Mouse (Mus musculus) hindbrain, postnatal 0 days (tissue): Measurements from ENCODE around the gene Hspg2. TPM values are rescaled to one million over a fixed set of nuclear protein-coding genes. Genes with fewer than 3 reads are reported as not detected.

ENCODE experiments used
- ATAC-seq: fragments of 200-750 bp; cut with Nextera tagmentation; 2 replicates; pipeline ENCODE4 v1.8.0; 2017; ENCODE audit warnings: mild to moderate bottlenecking, moderate TSS enrichment, moderate library complexity
- DNase-seq: peaks from one replicate; pipeline ENCODE4 v3.0.0-alpha.2; 2015; ENCODE audit warnings: low spot score
- H3K27ac ChIP-seq: fragments of 300-500 bp; sonication (generic); 2 replicates; pipeline ENCODE4 v1.5.1; 2014; ENCODE audit warnings: mild to moderate bottlenecking
- H3K27me3 ChIP-seq: fragments of 300-500 bp; sonication (generic); 2 replicates; pipeline ENCODE4 v1.6.1; 2014; ENCODE audit warnings: low read length, mixed read lengths; ENCODE audit not compliant: insufficient read depth
- H3K36me3 ChIP-seq: fragments of 300-500 bp; sonication (generic); 2 replicates; pipeline ENCODE4 v1.6.1; 2014; ENCODE audit warnings: low read length, mixed read lengths; ENCODE audit not compliant: insufficient read depth
- H3K4me1 ChIP-seq: fragments of 300-500 bp; sonication (generic); 2 replicates; pipeline ENCODE4 v1.6.1; 2014; ENCODE audit warnings: antibody characterized with exemption, low read length, mixed read lengths; ENCODE audit not compliant: insufficient read depth
- H3K4me2 ChIP-seq: fragments of 300-500 bp; sonication (generic); 2 replicates; pipeline ENCODE4 v1.6.1; 2014; ENCODE audit warnings: low read depth, mild to moderate bottlenecking, low read length, moderate library complexity, mixed read lengths
- H3K4me3 ChIP-seq: fragments of 300-500 bp; sonication (generic); 2 replicates; pipeline ENCODE4 v1.5.1; 2014; ENCODE audit warnings: low read length
- H3K9ac ChIP-seq: fragments of 300-500 bp; sonication (generic); replicated peaks from 2 replicates; pipeline ENCODE4 v1.6.1; 2014; ENCODE audit warnings: mild to moderate bottlenecking, low read length, moderate library complexity, mixed read lengths
- H3K9me3 ChIP-seq: fragments of 300-500 bp; sonication (generic); 2 replicates; pipeline ENCODE4 v1.6.1; 2016; ENCODE audit warnings: low read length, mixed read lengths
- CTCF ChIP-seq: IDR thresholded peaks from 2 replicates; pipeline ENCODE4 v1.5.1; 2016; ENCODE audit warnings: antibody characterized with exemption, control low read depth, low read depth
- WGBS: fragments of 180-500 bp; shearing (Covaris S2); extraction: QIAGEN DNeasy Blood & Tissue Kit; methylation state at CpG from one replicate; pipeline ENCODE4 v1.1.7; 2014; 5-methylcytosine and 5-hydroxymethylcytosine counted together
- polyA plus RNA-seq: library from polyadenylated mRNA; unstranded; fragments of >200 nt; fragmentation: Nextera tagmentation; extraction: Ambion mirVana; gene quantifications from 2 replicates; pipeline ENCODE4 v1.2.1, GENCODE M21; 2015
- total RNA-seq: library from RNA; depleted of rRNA; stranded (reverse); fragments of >200 nt; gene quantifications from 2 replicates; pipeline ENCODE4 v1.2.3, GENCODE M21; 2014

The Hspg2 gene
- total and polyA plus RNA-seq, 2 experiments from 2014 or later, result 3.7 to 37.8 TPM

DNA sequence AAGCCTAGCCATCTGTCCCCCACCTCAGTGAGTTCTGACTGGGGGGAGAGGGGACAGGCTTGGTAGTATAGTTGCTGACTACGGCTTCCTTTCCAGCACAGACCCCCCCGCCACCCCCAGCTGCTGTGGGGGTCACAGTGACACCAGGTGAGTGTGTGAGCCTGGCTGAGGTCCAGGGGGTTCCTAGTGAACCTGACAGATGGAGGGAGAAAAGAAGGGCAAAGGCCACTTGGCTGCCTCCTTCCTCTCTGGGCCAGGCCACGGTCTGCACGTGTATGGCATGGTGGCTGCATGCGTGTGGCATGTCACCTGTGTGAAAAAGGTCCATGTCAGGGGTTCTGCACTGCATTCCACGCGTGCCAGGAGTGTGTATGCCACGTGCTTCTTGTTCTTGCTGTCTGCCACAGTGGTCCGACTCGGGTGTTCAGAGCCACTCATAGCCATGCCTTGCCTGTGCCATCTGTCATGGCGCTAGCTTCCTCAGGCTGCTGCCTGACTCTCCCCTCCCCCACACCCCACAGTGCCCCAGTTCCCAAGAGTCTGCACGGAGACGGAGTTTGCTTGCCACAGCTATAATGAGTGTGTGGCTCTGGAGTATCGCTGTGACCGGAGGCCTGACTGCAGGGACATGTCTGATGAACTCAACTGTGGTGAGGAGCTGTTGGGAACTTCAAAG, 41.6 kb downstream of the Hspg2 start:
- H3K36me3 ChIP-seq, result no peaks in the 10 kb centered on the region
- no peaks in the 10 kb centered on the region for H3K9me3 ChIP-seq
- no peaks in the 10 kb centered on the region for H3K4me1 ChIP-seq
- DNase-seq (peak; percentile 40), ATAC-seq (peak; percentile 64; the same call in 1 of the 2 replicates)
- H3K27ac ChIP-seq, result no peak overlapping the region
- TF ChIP-seq CTCF, result no peak
- no peaks in the 10 kb centered on the region for H3K27me3 ChIP-seq
- WGBS, result 57% methylated on average over 15 of the region's 15 CpGs
- no peak overlapping the region for H3K9ac ChIP-seq
- H3K4me2 ChIP-seq, result no peak overlapping the region
- no peak overlapping the region for H3K4me3 ChIP-seq

DNA sequence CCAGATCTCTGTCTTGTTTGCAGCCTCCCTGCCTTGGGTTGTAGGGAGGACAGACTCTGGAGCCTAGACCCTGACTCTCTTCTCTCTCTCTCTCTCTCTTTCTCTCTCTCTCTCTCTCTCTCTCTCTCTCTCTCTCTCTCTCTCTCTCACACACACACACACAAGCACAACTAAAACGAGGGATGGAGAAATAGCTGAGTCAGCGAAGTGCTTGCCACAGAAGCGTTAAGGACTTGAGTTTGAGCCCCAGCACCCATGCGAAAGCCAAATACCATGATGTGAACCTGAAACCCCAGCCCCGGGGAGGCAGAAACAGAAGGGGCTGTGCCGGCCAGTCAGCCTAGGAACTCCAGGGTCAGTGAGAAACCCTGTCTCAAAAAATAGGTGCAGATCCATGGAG, 44.3 kb downstream of the Hspg2 start:
- no peak overlapping the region for H3K9ac ChIP-seq
- H3K36me3 ChIP-seq, result no peaks in the 10 kb centered on the region
- H3K4me2 ChIP-seq, result no peak overlapping the region
- H3K9me3 ChIP-seq, result no peaks in the 10 kb centered on the region
- ATAC-seq (no peak), DNase-seq (no peak)
- no peaks in the 10 kb centered on the region for H3K27me3 ChIP-seq
- H3K27ac ChIP-seq, result no peak overlapping the region
- H3K4me1 ChIP-seq, result no peaks in the 10 kb centered on the region
- 84% methylated on average over 6 of the region's 6 CpGs for WGBS
- no peak for TF ChIP-seq CTCF
- H3K4me3 ChIP-seq, result no peak overlapping the region

DNA sequence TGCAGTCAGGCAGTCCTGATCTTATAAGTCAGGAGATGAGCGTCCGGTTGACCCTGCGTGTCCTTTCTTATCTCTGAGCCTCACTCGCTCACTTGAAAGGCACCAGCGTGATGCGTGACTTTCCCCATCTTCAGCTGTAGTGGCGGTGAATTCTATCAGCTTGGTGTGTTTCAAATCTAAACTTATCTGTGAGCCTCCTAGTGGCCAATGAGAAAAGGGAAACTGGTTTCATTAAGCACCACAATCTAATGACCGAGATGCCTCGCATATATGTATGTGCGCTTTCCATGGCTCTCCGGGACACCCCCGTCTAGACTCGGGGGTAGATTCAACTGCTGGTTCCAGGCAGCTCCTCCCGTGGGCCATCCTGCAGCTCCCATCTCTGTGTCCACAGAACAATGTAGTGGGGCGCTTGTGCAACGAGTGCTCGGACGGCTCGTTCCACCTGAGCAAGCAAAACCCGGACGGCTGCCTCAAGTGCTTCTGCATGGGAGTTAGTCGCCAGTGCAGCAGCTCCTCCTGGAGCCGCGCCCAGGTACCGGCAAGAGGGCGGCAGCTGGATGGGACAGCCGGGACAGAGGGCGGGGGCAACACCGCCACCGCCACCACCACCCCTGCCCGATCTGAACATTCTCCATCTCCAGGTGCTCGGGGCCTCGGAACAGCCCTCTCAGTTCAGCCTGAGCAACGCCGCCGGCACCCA, 49.6 kb downstream of the Hspg2 start:
- Histone ChIP-seq H3K4me1 (no peaks in the 10 kb centered on the region), H3K9me3 (no peaks in the 10 kb centered on the region), H3K9ac (no peak overlapping the region), H3K4me3 (no peak overlapping the region), H3K4me2 (no peak overlapping the region), H3K36me3 (no peaks in the 10 kb centered on the region), H3K27ac (no peak overlapping the region), H3K27me3 (no peaks in the 10 kb centered on the region)
- 89% methylated on average over 36 of the region's 36 CpGs for WGBS
- DNase-seq (no peak), ATAC-seq (no peak)
- peak; percentile 33 for TF ChIP-seq CTCF

DNA sequence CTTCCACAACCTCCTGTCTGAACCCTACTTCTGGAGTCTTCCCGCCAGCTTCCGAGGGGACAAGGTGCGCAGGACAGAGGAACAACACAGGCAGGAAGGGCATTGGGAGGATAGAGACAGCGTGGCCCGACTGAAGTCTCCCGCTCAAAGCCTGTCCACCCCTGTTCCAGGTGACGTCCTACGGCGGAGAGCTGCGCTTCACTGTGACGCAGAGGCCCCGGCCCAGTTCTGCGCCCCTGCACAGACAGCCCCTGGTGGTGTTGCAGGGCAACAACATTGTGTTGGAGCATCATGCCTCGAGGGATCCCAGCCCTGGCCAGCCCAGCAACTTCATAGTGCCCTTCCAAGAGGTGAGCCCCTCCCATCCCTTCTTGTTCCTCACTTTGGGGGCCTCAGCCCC, 50.2 kb downstream of the Hspg2 start:
- Histone ChIP-seq H3K4me2 (no peak overlapping the region), H3K27me3 (no peaks in the 10 kb centered on the region), H3K36me3 (no peaks in the 10 kb centered on the region), H3K9me3 (no peaks in the 10 kb centered on the region), H3K27ac (no peak overlapping the region), H3K9ac (no peak overlapping the region), H3K4me1 (no peaks in the 10 kb centered on the region), H3K4me3 (no peak overlapping the region)
- peak; percentile 33 for TF ChIP-seq CTCF
- 87% methylated on average over 14 of the region's 14 CpGs for WGBS
- DNase-seq (no peak), ATAC-seq (no peak)

DNA sequence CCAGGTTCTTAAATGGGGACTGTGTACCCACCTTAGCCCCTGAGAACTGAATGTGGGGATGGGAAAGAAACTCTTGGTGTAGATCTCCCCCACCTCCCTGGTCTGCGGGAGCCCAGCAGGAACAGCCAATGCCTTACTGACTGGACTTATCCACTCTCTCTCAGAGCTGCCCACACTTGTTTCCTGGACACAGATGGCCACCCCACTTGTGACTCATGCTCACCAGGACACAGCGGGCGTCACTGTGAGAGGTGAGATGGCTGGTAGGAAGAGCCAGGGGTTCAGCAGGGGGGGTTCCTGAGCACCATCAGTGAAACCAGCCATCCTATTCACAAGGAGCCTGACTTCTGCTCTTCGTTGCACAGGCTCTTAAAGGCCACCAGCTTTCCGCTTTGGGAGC, 51.8 kb downstream of the Hspg2 start:
- WGBS, result 90% methylated on average over 5 of the region's 5 CpGs
- Histone ChIP-seq H3K27me3 (no peaks in the 10 kb centered on the region), H3K9me3 (no peaks in the 10 kb centered on the region), H3K27ac (no peak overlapping the region), H3K9ac (no peak overlapping the region), H3K4me3 (no peak overlapping the region), H3K4me1 (no peaks in the 10 kb centered on the region), H3K36me3 (no peaks in the 10 kb centered on the region), H3K4me2 (no peak overlapping the region)
- DNase-seq (no peak), ATAC-seq (no peak)
- TF ChIP-seq CTCF, result no peak

DNA sequence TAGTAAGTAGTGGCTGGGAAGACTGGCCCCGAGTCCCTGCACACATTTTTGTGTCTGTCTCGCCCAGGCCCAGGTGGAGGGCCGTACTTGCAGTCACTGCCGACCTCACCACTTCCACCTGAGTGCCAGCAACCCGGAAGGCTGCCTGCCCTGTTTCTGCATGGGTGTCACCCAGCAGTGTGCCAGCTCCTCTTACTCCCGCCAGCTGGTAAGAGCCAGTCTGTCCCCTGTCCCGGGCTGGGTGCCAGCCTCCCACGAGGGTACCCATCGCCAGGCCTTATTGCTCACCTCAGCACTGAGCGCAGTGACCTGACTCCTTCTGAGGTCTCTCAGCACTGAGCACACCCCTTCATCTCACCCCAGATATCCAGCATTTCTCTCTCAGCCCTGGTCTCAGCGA, 53.4 kb downstream of the Hspg2 start:
- 89% methylated on average over 10 of the region's 11 CpGs for WGBS
- H3K27ac ChIP-seq, result no peak overlapping the region
- H3K36me3 ChIP-seq, result no peaks in the 10 kb centered on the region
- no peaks in the 10 kb centered on the region for H3K9me3 ChIP-seq
- no peak for DNase-seq
- ATAC-seq, result no peak
- H3K9ac ChIP-seq, result no peak overlapping the region
- no peak overlapping the region for H3K4me3 ChIP-seq
- H3K4me1 ChIP-seq, result no peaks in the 10 kb centered on the region
- H3K27me3 ChIP-seq, result no peaks in the 10 kb centered on the region
- TF ChIP-seq CTCF, result no peak
- no peak overlapping the region for H3K4me2 ChIP-seq

DNA sequence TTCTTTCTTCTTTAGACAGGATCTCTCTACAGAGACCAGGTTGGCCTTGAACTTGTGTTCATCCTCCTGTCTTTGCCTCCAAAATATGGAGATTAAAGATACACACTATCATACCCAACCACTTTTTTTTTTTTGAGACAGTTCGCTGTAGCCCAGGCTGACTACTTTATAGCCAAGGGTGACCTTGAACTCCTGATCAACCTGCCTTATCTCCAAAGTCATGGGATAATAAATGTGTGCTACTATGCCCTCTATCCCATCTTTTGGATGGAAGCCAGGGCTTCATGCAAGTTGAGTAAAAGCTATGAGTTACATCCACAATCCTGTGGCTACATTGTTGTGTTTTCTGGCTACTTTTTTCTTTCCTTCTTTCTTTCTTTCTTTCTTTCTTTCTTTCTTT, 56.9 kb downstream of the Hspg2 start:
- no peaks in the 10 kb centered on the region for H3K36me3 ChIP-seq

More for the DNA sequence above, 56.9 kb downstream of the Hspg2 start:
- H3K27ac ChIP-seq, result no peak overlapping the region
- H3K9ac ChIP-seq, result no peak overlapping the region
- no peaks in the 10 kb centered on the region for H3K9me3 ChIP-seq
- no peaks in the 10 kb centered on the region for H3K4me1 ChIP-seq
- DNase-seq (no peak), ATAC-seq (no peak)
- 94% methylated on average over 1 of the region's 1 CpGs for WGBS
- H3K4me3 ChIP-seq, result no peak overlapping the region
- no peak for TF ChIP-seq CTCF
- no peaks in the 10 kb centered on the region for H3K27me3 ChIP-seq
- H3K4me2 ChIP-seq, result no peak overlapping the region
